ENCODE assay signal across 14 mouse cellular contexts in the genomic region with DNA sequence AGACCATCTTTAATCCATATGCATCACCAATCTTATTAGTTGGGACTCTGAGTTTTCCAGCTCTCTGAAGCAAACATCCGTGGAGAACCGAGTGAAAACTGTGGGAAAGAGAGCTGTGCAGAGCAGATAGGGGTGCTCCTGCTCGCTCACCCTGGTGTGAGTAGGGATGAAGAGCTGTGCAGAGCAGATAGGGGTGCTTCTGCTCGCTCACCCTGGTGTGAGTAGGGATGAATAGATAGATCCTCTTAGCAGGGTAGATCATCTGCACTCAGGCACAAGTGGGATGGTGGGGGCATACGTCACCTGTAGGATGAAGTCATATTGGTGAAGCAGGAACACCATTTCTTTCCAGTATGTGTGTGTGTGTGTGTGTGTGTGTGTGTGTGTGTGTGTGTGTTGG. TPM values are rescaled to one million over a fixed set of nuclear protein-coding genes. Genes with fewer than 3 reads are reported as not detected.
DNase-seq lines count a peak whose midpoint lies in the region; ATAC-seq and TF ChIP-seq lines count a peak whose summit lies in the region.
"Had no signal": no experiment of that assay in that cellular context is flagged by ENCODE, and none has a peak within 500 bp of the region (broad histone marks: within the 10 kb centered on the region; RNA-seq: fewer than 3 reads in every experiment).

No protein-coding gene starts in this region.

- H3K4me2 ChIP-seq in heart, embryonic 14.5 days (ENCODE audit: low read length), result peak overlapping the region; percentile 50
- H3K4me2 ChIP-seq in stomach, embryonic 14.5 days (replicated peaks; ENCODE audit: low read depth, low read length), result no peak overlapping the region
- H3K4me2 ChIP-seq in stomach, postnatal 0 days (replicated peaks; ENCODE audit: low read depth), result no peak overlapping the region
- H3K4me2 ChIP-seq in liver, embryonic 13.5 days, result peak overlapping the region; percentile 57
- H3K4me2 ChIP-seq: embryonic facial prominence, embryonic 12.5 days; midbrain, embryonic 11.5 days had no signal

- TF ChIP-seq EP300 in stomach, postnatal 0 days (optimal IDR thresholded peaks at IDR 0.05), result no peak

- WGBS in heart, embryonic 14.5 days, result 73% methylated on average over 5 of the region's 5 CpGs
- WGBS in stomach, embryonic 14.5 days, result 85% methylated on average over 5 of the region's 5 CpGs
- WGBS in stomach, postnatal 0 days, result 82% methylated on average over 5 of the region's 5 CpGs
- WGBS in liver, embryonic 13.5 days (ENCODE audit: insufficient replicate concordance), result 15% methylated on average over 5 of the region's 5 CpGs
- WGBS in limb, embryonic 10.5 days, result 93% methylated on average over 5 of the region's 5 CpGs

- no peak for TF ChIP-seq CTCF in stomach, postnatal 0 days (IDR thresholded peaks at IDR 0.05; ENCODE audit: low read depth)

- no peak for ATAC-seq in heart, embryonic 14.5 days (ENCODE audit: insufficient number of reproducible peaks, insufficient read depth, low FRiP score, low read depth)
- ATAC-seq in stomach, embryonic 14.5 days (ENCODE audit: insufficient number of reproducible peaks, insufficient read depth, low FRiP score, low read depth), result peak; percentile 70; the same call in 1 of the 2 replicates
- no peak for ATAC-seq in stomach, postnatal 0 days (ENCODE audit: low FRiP score, low TSS enrichment)
- peak; percentile 98 for ATAC-seq in liver, embryonic 13.5 days (ENCODE audit: low read depth)

- H3K4me1 ChIP-seq in heart, embryonic 14.5 days (ENCODE audit: control insufficient read depth in 2 of 2, insufficient read depth in 2 of 2, low read length in 2 of 2), result peaks cover 6 to 14% of the 10 kb centered on the region in 2 experiments
- H3K4me1 ChIP-seq in stomach, embryonic 14.5 days (ENCODE audit: control insufficient read depth, insufficient read depth, low read length), result peaks cover 5% of the 10 kb centered on the region; the same call in 1 of the 2 replicates
- H3K4me1 ChIP-seq in stomach, postnatal 0 days (replicated peaks; ENCODE audit: control insufficient read depth, insufficient read depth), result no peaks in the 10 kb centered on the region
- H3K4me1 ChIP-seq in liver, embryonic 13.5 days (replicated peaks), result peaks cover 62% of the 10 kb centered on the region
- no peaks in the 10 kb centered on the region for H3K4me1 ChIP-seq in limb, embryonic 10.5 days
- H3K4me1 ChIP-seq: embryonic facial prominence, embryonic 12.5 days had no signal

- no peaks in the 10 kb centered on the region for H3K27me3 ChIP-seq in heart, embryonic 14.5 days (ENCODE audit: control insufficient read depth, insufficient read depth, low read length)
- no peaks in the 10 kb centered on the region for H3K27me3 ChIP-seq in stomach, embryonic 14.5 days (ENCODE audit: control insufficient read depth, insufficient read depth, low read length)
- H3K27me3 ChIP-seq in stomach, postnatal 0 days (ENCODE audit: control insufficient read depth, insufficient read depth, low read length), result no peaks in the 10 kb centered on the region
- H3K27me3 ChIP-seq in liver, embryonic 13.5 days, result no peaks in the 10 kb centered on the region
- no peaks in the 10 kb centered on the region for H3K27me3 ChIP-seq in limb, embryonic 10.5 days (ENCODE audit: low read depth, poor library complexity, severe bottlenecking)
- H3K27me3 ChIP-seq: embryonic facial prominence, embryonic 12.5 days had no signal

- no peak overlapping the region for H3K9ac ChIP-seq in heart, embryonic 14.5 days (ENCODE audit: low read length)
- H3K9ac ChIP-seq in stomach, embryonic 14.5 days (replicated peaks; ENCODE audit: low read depth, low read length), result no peak overlapping the region
- H3K9ac ChIP-seq in stomach, postnatal 0 days (ENCODE audit: low read length), result no peak overlapping the region
- peak overlapping the region; percentile 49 for H3K9ac ChIP-seq in liver, embryonic 13.5 days
- H3K9ac ChIP-seq: embryonic facial prominence, embryonic 12.5 days had no signal

- no peaks in the 10 kb centered on the region for H3K36me3 ChIP-seq in heart, embryonic 14.5 days (ENCODE audit: control insufficient read depth, insufficient read depth, low read length)
- H3K36me3 ChIP-seq in stomach, embryonic 14.5 days (ENCODE audit: control insufficient read depth, insufficient read depth, low read length), result no peaks in the 10 kb centered on the region
- no peaks in the 10 kb centered on the region for H3K36me3 ChIP-seq in stomach, postnatal 0 days (ENCODE audit: control insufficient read depth, insufficient read depth, low read length)
- H3K36me3 ChIP-seq in liver, embryonic 13.5 days, result no peaks in the 10 kb centered on the region
- no peaks in the 10 kb centered on the region for H3K36me3 ChIP-seq in limb, embryonic 10.5 days
- H3K36me3 ChIP-seq: embryonic facial prominence, embryonic 12.5 days; hindbrain, embryonic 10.5 days had no signal

- H3K9me3 ChIP-seq in heart, embryonic 14.5 days (ENCODE audit: control insufficient read depth, low read length), result no peaks in the 10 kb centered on the region
- no peaks in the 10 kb centered on the region for H3K9me3 ChIP-seq in stomach, embryonic 14.5 days (ENCODE audit: control insufficient read depth, low read depth, low read length)
- no peaks in the 10 kb centered on the region for H3K9me3 ChIP-seq in stomach, postnatal 0 days (ENCODE audit: control insufficient read depth, low read length)
- no peaks in the 10 kb centered on the region for H3K9me3 ChIP-seq in liver, embryonic 13.5 days (replicated peaks)
- H3K9me3 ChIP-seq in limb, embryonic 10.5 days (replicated peaks), result no peaks in the 10 kb centered on the region
- H3K9me3 ChIP-seq: embryonic facial prominence, embryonic 12.5 days; hindbrain, embryonic 10.5 days had no signal

- H3K27ac ChIP-seq in heart, embryonic 14.5 days (replicated peaks in 1 of 2; ENCODE audit: control insufficient read depth in 1 of 2, insufficient read depth in 1 of 2, low read depth in 2 of 2, low read length in 2 of 2), result peak overlapping the region in 1 of 2 experiments; percentile 70; a peak in 1 of 4 replicates
- H3K27ac ChIP-seq in stomach, embryonic 14.5 days (ENCODE audit: low read length), result 0 out of 2 replicates have a peak overlapping the region, but pooled peaks have one; percentile 66
- H3K27ac ChIP-seq in stomach, postnatal 0 days (replicated peaks), result no peak overlapping the region
- peak overlapping the region; percentile 93 for H3K27ac ChIP-seq in liver, embryonic 13.5 days
- no peak overlapping the region for H3K27ac ChIP-seq in limb, embryonic 10.5 days
- H3K27ac ChIP-seq: embryonic facial prominence, embryonic 12.5 days had no signal

- no peak for DNase-seq in heart, postnatal 36 days
- no peak for DNase-seq in stomach, postnatal 0 days (ENCODE audit: low spot score)
- DNase-seq in liver, embryonic 13.5 days, result peak; percentile 69
- no peak for DNase-seq in embryo, embryonic 10.5 days (ENCODE audit: low spot score)
- no peak for DNase-seq in limb, embryonic 10.5 days (ENCODE audit: low spot score)
- DNase-seq: cerebellum, adult 11-12 months; kidney, adult 8-10 months; thymus, postnatal 4 days had no signal

- intact Hi-C loops in heart, postnatal 36 days (cut with DNase I), result no loop called here

- no peak overlapping the region for H3K4me3 ChIP-seq in heart, embryonic 14.5 days (ENCODE audit: control insufficient read depth in 1 of 2, insufficient read depth in 1 of 2, low read depth in 1 of 2, low read length in 2 of 2)
- no peak overlapping the region for H3K4me3 ChIP-seq in stomach, embryonic 14.5 days (ENCODE audit: low read depth, low read length)
- no peak overlapping the region for H3K4me3 ChIP-seq in stomach, postnatal 0 days (ENCODE audit: low read depth, low read length)
- H3K4me3 ChIP-seq in liver, embryonic 13.5 days (replicated peaks), result peak overlapping the region; percentile 13; the same call in 1 of the 2 replicates
- H3K4me3 ChIP-seq in limb, embryonic 10.5 days, result no peak overlapping the region
- H3K4me3 ChIP-seq: embryonic facial prominence, embryonic 12.5 days; hindbrain, embryonic 10.5 days had no signal

RNA-seq across cellular contexts. Expression of a gene that starts 50.6 kb away (rescaled TPM):
- 13.3 and 13.7 TPM in 2 replicates for polyA plus RNA-seq in heart, embryonic 14.5 days (2014; fragmentation: Nextera tagmentation; extraction: Ambion mirVana)
- 1 to 10 TPM; 1.5 to 2.9 TPM for total RNA-seq in heart, postnatal 36 days (2021)
- 18.3 and 19.3 TPM in 2 replicates for polyA plus RNA-seq in stomach, embryonic 14.5 days (2014; fragmentation: Nextera tagmentation; extraction: Ambion mirVana)
- polyA plus RNA-seq in stomach, postnatal 0 days (2015; fragmentation: Nextera tagmentation; extraction: Ambion mirVana), result 4.8 and 5.6 TPM in 2 replicates
- polyA plus RNA-seq in liver, embryonic 13.5 days (2015; fragmentation: Nextera tagmentation; extraction: Ambion mirVana), result 1.3 and 1.5 TPM in 2 replicates
- polyA plus RNA-seq in limb, embryonic 10.5 days (2016; fragmentation: Nextera tagmentation; extraction: Ambion mirVana), result 19.9 and 24.1 TPM in 2 replicates
- total RNA-seq: neutrophil, adult 5-6 weeks had no signal

Comparison
In these comparisons a context has a peak if more than half of its experiments do, and no peak if none do; other contexts are left out.
1. ATAC-seq: peak in stomach, embryonic 14.5 days (single experiment) and liver, embryonic 13.5 days (single experiment); none in heart, embryonic 14.5 days (single experiment) and stomach, postnatal 0 days (single experiment).
2. H3K27ac ChIP-seq: peak in stomach, embryonic 14.5 days (single experiment) and liver, embryonic 13.5 days (single experiment); none in stomach, postnatal 0 days (single experiment) and limb, embryonic 10.5 days (single experiment).
3. H3K4me2 ChIP-seq: peak in heart, embryonic 14.5 days (single experiment) and liver, embryonic 13.5 days (single experiment); none in stomach, embryonic 14.5 days (single experiment) and stomach, postnatal 0 days (single experiment).